Mouse (Mus musculus): Measurements from ENCODE around the gene Rabggta. TPM values are rescaled to one million over a fixed set of nuclear protein-coding genes. Genes with fewer than 3 reads are reported as not detected.
A peak's percentile ranks its signal among the peaks of the same experiment; 100 is the strongest.

Rabggta gene
- total and polyA plus RNA-seq, 2 experiments from 2014 or later, result 21.8 to 36.8 TPM

DNA sequence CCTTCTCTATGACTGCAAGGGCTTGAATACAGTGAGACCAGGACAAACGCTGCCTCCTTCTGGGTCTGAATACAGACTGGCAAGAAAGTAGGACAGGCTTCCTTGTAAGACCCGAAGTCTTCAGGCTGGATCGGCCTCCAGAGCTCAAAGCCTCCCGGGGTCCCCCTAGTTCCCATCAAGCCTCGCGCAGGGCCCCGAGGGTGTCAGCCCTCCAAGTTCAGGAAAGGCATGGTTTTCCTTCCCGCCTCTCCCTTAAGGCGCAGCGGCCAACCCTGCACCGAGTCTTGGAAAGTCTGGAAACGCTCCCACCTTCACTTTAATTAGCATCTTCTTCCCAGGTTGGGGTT lies 50.6 kb downstream of the Rabggta start:
- TF ChIP-seq EP300 (IDR thresholded peaks at IDR 0.05; ENCODE audit: low read depth) (no peak), CTCF (IDR thresholded peaks at IDR 0.05; ENCODE audit: low read depth) (no peak)
- H3K9me3 ChIP-seq (replicated peaks; ENCODE audit: control insufficient read depth, low read length), result no peaks in the 10 kb centered on the region
- DNase-seq (ENCODE audit: low spot score) (no peak), ATAC-seq (ENCODE audit: insufficient read depth, low read depth) (peak; percentile 27)
- peaks cover 18% of the 10 kb centered on the region for H3K4me1 ChIP-seq (ENCODE audit: control insufficient read depth, insufficient read depth)
- H3K27ac ChIP-seq (ENCODE audit: low read depth), result peak overlapping the region; percentile 73
- no peaks in the 10 kb centered on the region for H3K27me3 ChIP-seq (ENCODE audit: control insufficient read depth, insufficient read depth, low read length)
- peaks cover 24% of the 10 kb centered on the region for H3K36me3 ChIP-seq (replicated peaks; ENCODE audit: control insufficient read depth, insufficient read depth, low read length)
- peak overlapping the region; percentile 90 for H3K9ac ChIP-seq (replicated peaks; ENCODE audit: low read depth, low read length)
- WGBS, result under 1% methylated on average over 12 of the region's 12 CpGs
- peak overlapping the region; percentile 88 for H3K4me2 ChIP-seq (ENCODE audit: low read depth, low read length)
- H3K4me3 ChIP-seq (ENCODE audit: low read depth, low read length), result peak overlapping the region; percentile 89

Other genes with a start within 250 kb of the Rabggta start
Only the 30 nearest of the 37 such genes appear.
- gene Dcaf11, start 162.3 kb downstream of the Rabggta start, total RNA-seq (2014; rRNA removed; ENCODE audit: low replicate concordance), result 74.4 and 84.9 TPM in 2 replicates
- 75.2 and 81.6 TPM in 2 replicates for gene Dcaf11, start 162.3 kb downstream of the Rabggta start, polyA plus RNA-seq (2015; fragmentation: Nextera tagmentation; extraction: Ambion mirVana)
- gene A730061H03Rik, start 161.9 kb downstream of the Rabggta start, total RNA-seq (2014; rRNA removed; ENCODE audit: low replicate concordance), result 15.5 TPM in 1 of 2 replicates, not detected in the other
- gene A730061H03Rik, start 161.9 kb downstream of the Rabggta start, polyA plus RNA-seq (2015; fragmentation: Nextera tagmentation; extraction: Ambion mirVana), result 1.3 and 1.4 TPM in 2 replicates
- gene Fitm1, start 146.6 kb downstream of the Rabggta start, total RNA-seq (2014; rRNA removed; ENCODE audit: low replicate concordance), result 212 and 277 TPM in 2 replicates
- 181 and 195 TPM in 2 replicates for gene Fitm1, start 146.6 kb downstream of the Rabggta start, polyA plus RNA-seq (2015; fragmentation: Nextera tagmentation; extraction: Ambion mirVana)
- gene Psme1, start 144.1 kb downstream of the Rabggta start, total RNA-seq (2014; rRNA removed; ENCODE audit: low replicate concordance), result 145 and 181 TPM in 2 replicates
- gene Psme1, start 144.1 kb downstream of the Rabggta start, polyA plus RNA-seq (2015; fragmentation: Nextera tagmentation; extraction: Ambion mirVana), result 250 and 254 TPM in 2 replicates
- gene Emc9, start 137.0 kb downstream of the Rabggta start, total RNA-seq (2014; rRNA removed; ENCODE audit: low replicate concordance), result 36.1 and 37.6 TPM in 2 replicates
- gene Emc9, start 137.0 kb downstream of the Rabggta start, polyA plus RNA-seq (2015; fragmentation: Nextera tagmentation; extraction: Ambion mirVana), result 52.9 and 54.1 TPM in 2 replicates
- gene Psme2, start 131.2 kb downstream of the Rabggta start, total RNA-seq (2014; rRNA removed; ENCODE audit: low replicate concordance), result 35.3 and 352 TPM in 2 replicates
- gene Psme2, start 131.2 kb downstream of the Rabggta start, polyA plus RNA-seq (2015; fragmentation: Nextera tagmentation; extraction: Ambion mirVana), result 220 and 234 TPM in 2 replicates
- 15.0 and 20.1 TPM in 2 replicates for gene Rnf31, start 130.6 kb downstream of the Rabggta start, total RNA-seq (2014; rRNA removed; ENCODE audit: low replicate concordance)
- gene Rnf31, start 130.6 kb downstream of the Rabggta start, polyA plus RNA-seq (2015; fragmentation: Nextera tagmentation; extraction: Ambion mirVana), result 10.3 and 13.6 TPM in 2 replicates
- 31.5 and 44.7 TPM in 2 replicates for gene Irf9, start 118.7 kb downstream of the Rabggta start, total RNA-seq (2014; rRNA removed; ENCODE audit: low replicate concordance)
- gene Irf9, start 118.7 kb downstream of the Rabggta start, polyA plus RNA-seq (2015; fragmentation: Nextera tagmentation; extraction: Ambion mirVana), result 11.6 and 14.2 TPM in 2 replicates
- 1.5 and 9.1 TPM in 2 replicates for gene Rec8, start 104.2 kb downstream of the Rabggta start, total RNA-seq (2014; rRNA removed; ENCODE audit: low replicate concordance)
- 1.9 and 2.1 TPM in 2 replicates for gene Rec8, start 104.2 kb downstream of the Rabggta start, polyA plus RNA-seq (2015; fragmentation: Nextera tagmentation; extraction: Ambion mirVana)
- gene Ipo4, start 86.3 kb downstream of the Rabggta start, total RNA-seq (2014; rRNA removed; ENCODE audit: low replicate concordance), result 34.9 and 49.8 TPM in 2 replicates
- gene Ipo4, start 86.3 kb downstream of the Rabggta start, polyA plus RNA-seq (2015; fragmentation: Nextera tagmentation; extraction: Ambion mirVana), result 32.0 and 37.6 TPM in 2 replicates
- 0.15 and 6.9 TPM in 2 replicates for gene Gm49378, start 84.4 kb downstream of the Rabggta start, total RNA-seq (2014; rRNA removed; ENCODE audit: low replicate concordance)
- 1.1 and 1.2 TPM in 2 replicates for gene Gm49378, start 84.4 kb downstream of the Rabggta start, polyA plus RNA-seq (2015; fragmentation: Nextera tagmentation; extraction: Ambion mirVana)
- gene Tm9sf1, start 78.5 kb downstream of the Rabggta start, total RNA-seq (2014; rRNA removed; ENCODE audit: low replicate concordance), result 62.8 and 83.3 TPM in 2 replicates
- gene Tm9sf1, start 78.5 kb downstream of the Rabggta start, polyA plus RNA-seq (2015; fragmentation: Nextera tagmentation; extraction: Ambion mirVana), result 62.7 and 67.4 TPM in 2 replicates
- 0.12 TPM in 1 of 2 replicates, not detected in the other for gene Tssk4, start 72.1 kb downstream of the Rabggta start, total RNA-seq (2014; rRNA removed; ENCODE audit: low replicate concordance)
- 0.25 and 0.31 TPM in 2 replicates for gene Tssk4, start 72.1 kb downstream of the Rabggta start, polyA plus RNA-seq (2015; fragmentation: Nextera tagmentation; extraction: Ambion mirVana)
- gene Mdp1, start 61.8 kb downstream of the Rabggta start, total RNA-seq (2014; rRNA removed; ENCODE audit: low replicate concordance), result 62.4 and 66.0 TPM in 2 replicates
- gene Mdp1, start 61.8 kb downstream of the Rabggta start, polyA plus RNA-seq (2015; fragmentation: Nextera tagmentation; extraction: Ambion mirVana), result 98.6 and 104 TPM in 2 replicates
- 27.4 and 31.8 TPM in 2 replicates for gene Gmpr2, start 50.3 kb downstream of the Rabggta start, total RNA-seq (2014; rRNA removed; ENCODE audit: low replicate concordance)
- 27.7 and 29.2 TPM in 2 replicates for gene Gmpr2, start 50.3 kb downstream of the Rabggta start, polyA plus RNA-seq (2015; fragmentation: Nextera tagmentation; extraction: Ambion mirVana)
- 137 and 141 TPM in 2 replicates for gene Nedd8, start 50.1 kb downstream of the Rabggta start, total RNA-seq (2014; rRNA removed; ENCODE audit: low replicate concordance)
- gene Nedd8, start 50.1 kb downstream of the Rabggta start, polyA plus RNA-seq (2015; fragmentation: Nextera tagmentation; extraction: Ambion mirVana), result 460 and 483 TPM in 2 replicates
- 11.9 and 20.2 TPM in 2 replicates for gene Tinf2, start 40.4 kb downstream of the Rabggta start, total RNA-seq (2014; rRNA removed; ENCODE audit: low replicate concordance)
- gene Tinf2, start 40.4 kb downstream of the Rabggta start, polyA plus RNA-seq (2015; fragmentation: Nextera tagmentation; extraction: Ambion mirVana), result 15.9 and 17.1 TPM in 2 replicates
- gene Tgm1, start 8.3 kb downstream of the Rabggta start, total RNA-seq (2014; rRNA removed; ENCODE audit: low replicate concordance), result 0.85 and 1.3 TPM in 2 replicates
- gene Tgm1, start 8.3 kb downstream of the Rabggta start, polyA plus RNA-seq (2015; fragmentation: Nextera tagmentation; extraction: Ambion mirVana), result 0.11 and 0.27 TPM in 2 replicates
- gene Dhrs1, start 23.4 kb upstream of the Rabggta start, total RNA-seq (2014; rRNA removed; ENCODE audit: low replicate concordance), result 51.9 and 58.1 TPM in 2 replicates
- 62.9 and 65.0 TPM in 2 replicates for gene Dhrs1, start 23.4 kb upstream of the Rabggta start, polyA plus RNA-seq (2015; fragmentation: Nextera tagmentation; extraction: Ambion mirVana)
- 20.2 and 26.3 TPM in 2 replicates for gene Nop9, start 23.4 kb upstream of the Rabggta start, total RNA-seq (2014; rRNA removed; ENCODE audit: low replicate concordance)
- 13.1 and 14.2 TPM in 2 replicates for gene Nop9, start 23.4 kb upstream of the Rabggta start, polyA plus RNA-seq (2015; fragmentation: Nextera tagmentation; extraction: Ambion mirVana)
- 0.31 and 0.34 TPM in 2 replicates for gene Cideb, start 36.2 kb upstream of the Rabggta start, total RNA-seq (2014; rRNA removed; ENCODE audit: low replicate concordance)
- gene Cideb, start 36.2 kb upstream of the Rabggta start, polyA plus RNA-seq (2015; fragmentation: Nextera tagmentation; extraction: Ambion mirVana), result 2.8 and 3.6 TPM in 2 replicates
- gene Ltb4r2, start 39.2 kb upstream of the Rabggta start, total RNA-seq (2014; rRNA removed; ENCODE audit: low replicate concordance), result not detected in 2 replicates
- gene Ltb4r2, start 39.2 kb upstream of the Rabggta start, polyA plus RNA-seq (2015; fragmentation: Nextera tagmentation; extraction: Ambion mirVana), result 0.10 and 0.22 TPM in 2 replicates
- 0.62 TPM in 1 of 2 replicates, not detected in the other for gene Ltb4r1, start 43.7 kb upstream of the Rabggta start, total RNA-seq (2014; rRNA removed; ENCODE audit: low replicate concordance)
- gene Ltb4r1, start 43.7 kb upstream of the Rabggta start, polyA plus RNA-seq (2015; fragmentation: Nextera tagmentation; extraction: Ambion mirVana), result 0.38 and 0.40 TPM in 2 replicates
- gene Adcy4, start 61.8 kb upstream of the Rabggta start, total RNA-seq (2014; rRNA removed; ENCODE audit: low replicate concordance), result 16.2 and 17.4 TPM in 2 replicates
- gene Adcy4, start 61.8 kb upstream of the Rabggta start, polyA plus RNA-seq (2015; fragmentation: Nextera tagmentation; extraction: Ambion mirVana), result 10.6 TPM in 2 replicates
- 8.5 and 16.3 TPM in 2 replicates for gene Ripk3, start 66.6 kb upstream of the Rabggta start, total RNA-seq (2014; rRNA removed; ENCODE audit: low replicate concordance)
- 9.3 and 9.4 TPM in 2 replicates for gene Ripk3, start 66.6 kb upstream of the Rabggta start, polyA plus RNA-seq (2015; fragmentation: Nextera tagmentation; extraction: Ambion mirVana)
- 6.5 and 8.5 TPM in 2 replicates for gene Nfatc4, start 100.9 kb upstream of the Rabggta start, total RNA-seq (2014; rRNA removed; ENCODE audit: low replicate concordance)
- gene Nfatc4, start 100.9 kb upstream of the Rabggta start, polyA plus RNA-seq (2015; fragmentation: Nextera tagmentation; extraction: Ambion mirVana), result 3.4 and 4.0 TPM in 2 replicates
- gene Nynrin, start 131.7 kb upstream of the Rabggta start, total RNA-seq (2014; rRNA removed; ENCODE audit: low replicate concordance), result 27.6 and 29.0 TPM in 2 replicates
- gene Nynrin, start 131.7 kb upstream of the Rabggta start, polyA plus RNA-seq (2015; fragmentation: Nextera tagmentation; extraction: Ambion mirVana), result 3.9 and 4.7 TPM in 2 replicates
- 0.73 and 2.5 TPM in 2 replicates for gene Cbln3, start 162.1 kb upstream of the Rabggta start, total RNA-seq (2014; rRNA removed; ENCODE audit: low replicate concordance)
- gene Cbln3, start 162.1 kb upstream of the Rabggta start, polyA plus RNA-seq (2015; fragmentation: Nextera tagmentation; extraction: Ambion mirVana), result 0.47 and 0.68 TPM in 2 replicates
- 17.1 and 19.5 TPM in 2 replicates for gene Khnyn, start 162.7 kb upstream of the Rabggta start, total RNA-seq (2014; rRNA removed; ENCODE audit: low replicate concordance)
- gene Khnyn, start 162.7 kb upstream of the Rabggta start, polyA plus RNA-seq (2015; fragmentation: Nextera tagmentation; extraction: Ambion mirVana), result 5.0 and 5.3 TPM in 2 replicates
- 89.1 and 138 TPM in 2 replicates for gene Sdr39u1, start 178.0 kb upstream of the Rabggta start, total RNA-seq (2014; rRNA removed; ENCODE audit: low replicate concordance)
- gene Sdr39u1, start 178.0 kb upstream of the Rabggta start, polyA plus RNA-seq (2015; fragmentation: Nextera tagmentation; extraction: Ambion mirVana), result 79.5 and 88.3 TPM in 2 replicates

All from heart, postnatal 0 days (tissue).